Mouse (Mus musculus): ENCODE results near the gene Rpl13a. TPM values are rescaled to one million over a fixed set of nuclear protein-coding genes. Genes with fewer than 3 reads are reported as not detected.
"Not testable (repeated sequence)": the region's sequence is repeated elsewhere in the genome, so short reads cannot be mapped to it uniquely, and the experiment has no call there.

The Rpl13a gene
- 3,523 and 3,605 TPM in 2 replicates for total RNA-seq (2014; fragmentation: Nextera tagmentation)
- total RNA-seq (2017) = 3,792 and 4,750 TPM in 2 replicates

GRCm38 (mm10) chr7:45128624-45129246, at the start of gene Rpl13a:
TSS of gene Rpl13a (minus strand) at chr7:45128761.
- ATAC-seq (replicated peaks; ENCODE audit: poor library complexity, severe bottlenecking) = peak; percentile 68

GRCm38 (mm10) chr7:45176356-45176755, 47.8 kb upstream of the Rpl13a start:
- no peak for ATAC-seq (replicated peaks; ENCODE audit: poor library complexity, severe bottlenecking)

GRCm38 (mm10) chr7:45175929-45176328, 47.4 kb upstream of the Rpl13a start:
- no peak for ATAC-seq (replicated peaks; ENCODE audit: poor library complexity, severe bottlenecking)

- no peak for ATAC-seq (replicated peaks; ENCODE audit: poor library complexity, severe bottlenecking)
These were observed 46.8 kb upstream of the Rpl13a start for GRCm38 (mm10) chr7:45175398-45175797.

DNA sequence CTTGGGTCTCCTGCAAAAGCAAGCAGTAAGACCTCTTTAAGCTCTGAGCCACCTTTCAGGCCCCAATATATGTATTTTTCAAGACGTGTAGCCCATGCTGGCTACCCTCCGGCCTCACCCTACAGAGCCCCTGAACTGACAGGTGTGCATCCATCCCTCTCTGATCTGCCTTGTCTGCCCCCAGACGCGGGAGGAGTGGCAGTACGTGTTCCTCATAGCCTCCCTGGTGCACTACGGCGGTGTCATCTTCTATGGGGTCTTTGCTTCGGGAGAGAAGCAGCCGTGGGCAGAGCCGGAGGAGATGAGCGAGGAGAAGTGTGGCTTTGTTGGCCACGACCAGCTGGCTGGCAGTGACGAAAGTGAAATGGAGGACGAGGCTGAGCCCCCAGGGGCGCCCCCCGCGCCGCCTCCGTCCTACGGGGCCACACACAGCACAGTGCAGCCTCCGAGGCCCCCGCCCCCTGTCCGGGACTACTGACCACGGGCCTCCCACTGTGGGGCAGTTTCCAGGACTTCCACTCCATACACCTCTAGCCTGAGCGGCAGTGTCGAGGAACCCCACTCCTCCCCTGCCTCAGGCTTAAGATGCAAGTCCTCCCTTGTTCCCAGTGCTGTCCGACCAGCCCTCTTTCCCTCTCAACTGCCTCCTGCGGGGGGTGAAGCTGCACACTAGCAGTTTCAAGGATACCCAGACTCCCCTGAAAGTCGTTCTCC, 46.2 kb upstream of the Rpl13a start:
- peak; percentile 21; the same call in 1 of the 2 replicates for ATAC-seq (replicated peaks; ENCODE audit: poor library complexity, severe bottlenecking)

DNA sequence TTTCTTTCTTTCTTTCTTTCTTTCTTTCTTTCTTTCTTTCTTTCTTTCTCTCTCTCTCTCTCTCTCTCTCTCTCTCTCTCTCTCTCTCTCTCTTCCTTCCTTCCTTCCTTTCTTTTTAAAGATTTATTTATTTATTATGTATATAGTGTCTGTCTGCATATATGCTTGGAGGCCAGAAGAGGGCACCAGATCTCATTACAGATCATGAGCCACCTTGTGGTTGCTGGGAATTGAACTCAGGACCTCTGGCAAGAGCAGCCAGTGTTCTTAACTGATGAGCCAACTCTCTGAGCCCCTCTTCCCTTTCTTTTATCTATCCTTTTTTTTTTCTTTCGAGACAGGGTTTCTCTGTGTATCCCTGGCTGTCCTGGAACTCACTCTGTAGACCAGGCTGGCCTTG, 45.2 kb upstream of the Rpl13a start:
- not testable (repeated sequence) for ATAC-seq (replicated peaks; ENCODE audit: poor library complexity, severe bottlenecking)

DNA sequence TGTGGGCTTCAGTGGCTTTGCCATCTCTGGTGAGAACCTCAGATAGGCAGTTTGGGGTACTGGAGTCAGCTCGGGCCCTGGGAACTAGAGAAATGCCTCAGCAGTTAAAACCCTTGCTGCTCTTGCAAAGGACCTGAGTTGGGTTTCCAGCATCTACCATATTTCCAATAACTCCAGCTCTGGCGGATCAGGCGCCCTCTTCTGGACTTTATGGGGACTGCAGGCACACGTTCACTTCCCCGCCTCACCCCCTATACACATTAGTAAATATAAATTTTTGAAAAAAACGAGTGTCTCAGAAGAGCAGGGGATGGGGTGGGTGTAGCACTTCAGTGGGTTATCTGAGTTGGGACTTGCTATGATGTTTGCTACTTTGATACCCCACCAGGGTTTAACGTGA, 44.4 kb upstream of the Rpl13a start:
- 0 out of 2 replicates have a peak, but pooled peaks have one; percentile 15 for ATAC-seq (replicated peaks; ENCODE audit: poor library complexity, severe bottlenecking)

GRCm38 (mm10) chr7:45169495-45169894, 40.9 kb upstream of the Rpl13a start:
- ATAC-seq (replicated peaks; ENCODE audit: poor library complexity, severe bottlenecking) = no peak

DNA sequence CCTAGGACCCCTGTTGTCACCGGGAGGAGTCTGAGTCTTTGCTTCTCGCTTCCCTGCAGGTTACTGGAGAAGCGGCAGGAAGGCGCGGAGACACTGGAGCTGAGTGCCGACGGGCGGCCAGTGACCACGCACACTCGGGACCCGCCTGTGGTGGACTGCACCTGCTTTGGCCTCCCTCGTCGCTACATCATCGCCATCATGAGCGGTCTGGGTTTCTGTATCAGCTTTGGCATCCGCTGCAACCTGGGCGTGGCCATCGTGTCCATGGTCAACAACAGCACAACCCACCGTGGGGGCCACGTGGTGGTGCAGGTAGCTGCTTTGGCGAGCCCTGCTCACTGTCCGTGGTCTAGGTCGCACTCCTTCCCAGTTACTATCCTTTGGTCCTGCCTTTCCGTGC, 40.1 kb upstream of the Rpl13a start:
- no peak for ATAC-seq (replicated peaks; ENCODE audit: poor library complexity, severe bottlenecking)

DNA sequence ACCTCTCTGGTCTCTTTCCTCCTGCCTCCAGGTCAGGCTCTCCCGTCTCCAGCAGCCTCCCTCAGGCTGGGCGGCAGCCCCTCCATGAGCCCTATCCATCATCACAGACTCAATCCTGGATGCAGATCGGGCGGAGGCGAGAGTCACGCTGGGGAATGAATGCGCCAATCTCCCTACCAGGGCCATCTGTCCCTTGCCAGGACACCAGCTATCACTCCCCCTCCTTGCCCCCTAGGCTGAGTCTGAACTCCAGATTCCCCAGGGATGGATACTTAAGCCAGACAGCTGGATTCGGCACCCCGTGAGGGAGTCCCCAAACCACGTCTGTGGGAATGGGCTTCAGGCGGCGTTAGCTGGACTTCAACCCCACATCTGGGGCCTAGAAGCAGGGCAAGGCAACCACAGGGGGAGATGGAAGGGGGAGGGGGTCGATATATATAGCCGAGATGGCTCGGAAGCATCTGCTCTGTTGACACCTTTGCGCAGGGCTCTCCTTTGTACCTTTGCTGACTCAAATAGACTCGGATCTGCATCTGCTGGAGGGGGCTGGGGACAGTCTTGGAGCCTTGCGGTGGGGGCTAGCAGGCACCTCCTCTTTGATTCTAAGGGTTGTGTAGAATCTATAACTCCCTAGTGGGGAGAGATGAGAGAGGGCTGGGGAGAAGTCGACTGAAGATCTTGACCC, 39.3 kb upstream of the Rpl13a start:
- no peak for ATAC-seq (replicated peaks; ENCODE audit: poor library complexity, severe bottlenecking)

GRCm38 (mm10) chr7:45166950-45167401, 38.4 kb upstream of the Rpl13a start:
- ATAC-seq (replicated peaks; ENCODE audit: poor library complexity, severe bottlenecking) = no peak

DNA sequence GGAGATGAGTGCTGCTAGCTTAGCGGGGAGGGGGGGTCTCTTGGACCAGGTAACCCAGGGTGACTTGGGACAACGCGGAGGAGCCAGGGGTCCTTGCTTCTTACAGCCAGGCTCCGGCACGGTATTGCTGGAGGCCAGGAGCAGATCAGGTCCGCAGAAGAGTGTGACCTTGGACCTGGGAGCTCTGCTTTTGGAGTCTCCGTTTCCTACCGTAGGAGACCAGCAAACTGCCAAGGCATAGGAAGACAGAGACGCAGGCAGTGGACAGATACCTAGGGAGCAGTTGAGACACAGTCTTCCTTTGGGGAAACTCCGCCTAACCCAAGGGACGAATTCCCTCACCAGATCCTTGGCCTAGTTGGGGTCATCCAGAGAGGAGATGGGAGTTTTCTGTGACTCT, 37.1 kb upstream of the Rpl13a start:
- ATAC-seq (replicated peaks; ENCODE audit: poor library complexity, severe bottlenecking) = no peak

DNA sequence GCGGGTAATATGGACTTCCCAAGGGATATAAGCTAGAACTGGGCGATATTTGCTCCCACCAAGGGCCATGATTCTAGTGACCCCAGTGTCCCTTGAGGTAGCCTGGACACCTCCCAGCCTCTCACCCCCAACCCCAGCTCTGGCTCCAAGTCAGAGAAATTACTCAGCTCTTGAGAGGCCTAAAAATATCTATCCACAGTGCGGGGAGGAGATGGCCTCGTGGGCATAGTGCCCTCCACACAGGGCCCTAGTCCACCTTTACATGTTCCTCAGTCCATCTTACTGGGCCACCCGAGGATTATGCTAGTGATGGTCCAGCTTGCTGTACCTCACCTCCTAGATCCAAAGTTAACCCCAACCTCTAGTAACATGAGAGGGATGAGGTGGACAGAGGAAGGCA, 36.3 kb upstream of the Rpl13a start:
- ATAC-seq (replicated peaks; ENCODE audit: poor library complexity, severe bottlenecking) = no peak

DNA sequence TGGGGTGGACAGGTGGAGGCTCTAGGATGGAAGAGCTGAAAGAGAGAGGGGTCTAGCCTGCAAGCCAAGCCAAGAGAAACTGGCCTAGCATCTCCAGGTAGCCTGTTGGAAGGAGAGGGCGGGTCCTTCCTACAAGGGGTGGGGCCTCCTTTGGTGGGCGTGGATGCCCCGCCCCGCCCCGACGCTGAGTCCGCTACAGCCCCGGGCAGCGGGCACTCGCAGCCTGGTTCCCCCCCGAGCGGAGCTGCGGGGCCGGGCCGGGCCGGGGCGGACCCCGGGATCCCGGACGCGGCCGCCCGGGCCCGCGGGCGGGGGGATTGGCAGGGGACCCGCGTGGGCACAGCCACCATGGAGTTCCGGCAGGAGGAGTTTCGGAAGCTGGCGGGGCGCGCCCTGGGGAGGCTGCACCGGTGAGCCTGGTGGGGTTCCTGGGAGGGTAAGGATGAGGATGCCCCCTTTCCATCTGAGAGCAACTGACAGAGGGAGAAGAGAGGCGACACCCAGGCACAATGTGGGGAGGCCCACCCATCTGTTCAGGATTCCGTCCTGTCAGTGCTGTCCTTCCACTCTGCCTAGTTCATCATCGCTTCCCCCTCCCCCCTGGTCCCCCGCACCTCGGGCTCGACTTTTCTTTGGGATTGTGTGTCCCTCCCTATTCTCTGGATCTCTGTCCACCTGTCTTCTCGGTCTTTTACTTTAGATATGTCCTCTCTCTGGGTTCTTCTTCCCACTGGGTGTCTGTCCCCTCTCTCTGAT, 35.4 kb upstream of the Rpl13a start, which contains the start of gene Slc17a7:
Gene Slc17a7 (plus strand): TSS at position 215 of the 756 bp plus-strand sequence.
- ATAC-seq (replicated peaks; ENCODE audit: poor library complexity, severe bottlenecking) = peak; percentile 58

DNA sequence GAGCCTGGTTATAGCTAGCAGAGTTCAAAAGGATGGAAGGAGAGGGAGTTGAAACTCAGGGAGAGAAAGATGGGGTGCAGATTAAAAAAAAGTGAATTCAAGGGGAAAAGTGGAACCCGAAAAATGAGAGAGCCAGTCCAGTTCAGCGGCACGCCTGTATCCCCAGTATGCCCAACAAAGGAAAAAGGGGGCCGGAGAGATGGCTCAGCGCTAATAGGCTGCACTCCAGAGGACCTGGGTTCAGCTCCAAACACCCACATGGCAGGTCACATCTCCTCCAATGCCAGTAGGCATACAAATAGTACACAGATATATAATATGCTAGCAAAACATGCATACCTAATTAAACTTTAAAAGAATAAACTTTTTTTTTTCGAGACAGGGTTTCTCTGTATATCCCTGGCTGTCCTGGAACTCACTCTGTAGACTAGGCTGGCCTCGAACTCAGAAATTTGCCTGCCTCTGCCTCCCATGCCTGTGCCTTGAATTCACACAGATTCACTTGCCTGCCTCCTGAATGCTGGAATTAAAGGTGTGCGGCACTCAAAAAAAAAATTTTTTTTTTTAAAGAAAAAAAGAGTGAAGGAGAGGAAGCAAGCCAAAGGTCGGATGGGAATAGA, 34.5 kb upstream of the Rpl13a start:
- ATAC-seq (replicated peaks; ENCODE audit: poor library complexity, severe bottlenecking) = no peak

- ATAC-seq (replicated peaks; ENCODE audit: poor library complexity, severe bottlenecking) = 0 out of 2 replicates have a peak, but pooled peaks have one; percentile 3
These were observed 34.0 kb upstream of the Rpl13a start for GRCm38 (mm10) chr7:45162551-45162950.

GRCm38 (mm10) chr7:45161612-45162473, 33.3 kb upstream of the Rpl13a start:
- peak; percentile 78 for ATAC-seq (replicated peaks; ENCODE audit: poor library complexity, severe bottlenecking)

DNA sequence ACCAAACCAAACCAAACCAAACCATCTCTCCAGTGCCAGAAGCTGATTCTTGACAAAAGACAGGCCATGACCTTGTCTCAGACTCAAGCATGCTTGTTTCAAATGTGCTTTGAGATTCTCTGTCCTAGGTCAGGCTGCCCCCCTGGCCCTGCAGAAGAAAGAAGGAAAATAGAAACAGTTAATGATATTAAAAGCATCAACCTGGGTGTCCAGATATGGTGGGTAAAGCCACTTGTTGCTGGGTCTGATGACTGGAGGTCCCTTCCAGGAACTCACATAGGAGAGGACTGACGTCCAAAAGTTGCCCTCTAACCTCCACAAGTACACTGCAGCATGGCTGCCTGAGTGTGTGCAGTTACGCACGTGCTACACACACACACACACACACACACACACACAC, 32.3 kb upstream of the Rpl13a start:
- ATAC-seq (replicated peaks; ENCODE audit: poor library complexity, severe bottlenecking) = no peak

DNA sequence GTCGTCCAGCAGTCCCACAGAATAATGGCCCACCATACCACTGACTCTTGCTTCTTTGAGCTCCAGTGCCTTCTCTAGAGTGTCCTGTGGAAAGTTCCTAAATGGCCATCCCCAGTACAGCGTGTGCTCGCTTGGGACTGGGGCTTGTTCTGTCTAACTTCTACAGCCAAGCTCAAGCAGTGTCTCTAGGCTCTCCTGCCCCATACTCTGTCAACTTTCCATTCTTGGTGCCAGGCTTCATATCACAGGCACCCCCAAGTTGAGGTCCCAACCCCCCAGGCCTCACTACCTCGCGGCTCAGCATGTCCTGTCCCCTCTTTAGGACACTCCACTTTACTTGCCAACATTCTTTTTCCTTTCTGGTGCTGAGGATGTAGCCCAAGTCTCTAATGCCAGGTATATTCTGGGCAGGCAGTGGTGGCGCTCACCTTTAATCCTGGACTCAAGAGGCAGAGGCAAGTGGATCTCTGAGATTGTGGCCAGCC, 31.8 kb upstream of the Rpl13a start:
- no peak for ATAC-seq (replicated peaks; ENCODE audit: poor library complexity, severe bottlenecking)
